Mouse (Mus musculus): ENCODE measurements around the gene Smg9. TPM values are rescaled to one million over a fixed set of nuclear protein-coding genes. Genes with fewer than 3 reads are reported as not detected.
A peak's percentile ranks its signal among the peaks of the same experiment; 100 is the strongest.

The Smg9 gene
- 30.2 and 34.8 TPM in 2 replicates for polyA plus RNA-seq (2014; fragmentation: Nextera tagmentation; extraction: Ambion mirVana)

- WGBS = under 1% methylated on average over 66 of the region's 66 CpGs
- H3K4me1 ChIP-seq (replicated peaks; ENCODE audit: control insufficient read depth, insufficient read depth, low read length) = peaks cover 43% of the 10 kb centered on the region
- peak; percentile 88 for ATAC-seq (replicated peaks; ENCODE audit: low FRiP score)
These were observed at the start of gene Smg9 for GRCm38 (mm10) chr7:24399256-24400081. TSS of gene Smg9 (plus strand) at chr7:24399619.

GRCm38 (mm10) chr7:24355646-24356045, 43.8 kb upstream of the Smg9 start:
- Histone ChIP-seq H3K4me3 (ENCODE audit: low read depth, low read length) (no peak overlapping the region), H3K4me1 (replicated peaks; ENCODE audit: control insufficient read depth, insufficient read depth, low read length) (no peaks in the 10 kb centered on the region), H3K27me3 (replicated peaks; ENCODE audit: control insufficient read depth, insufficient read depth, low read length) (peaks cover 8% of the 10 kb centered on the region; the same call in 1 of the 2 replicates), H3K36me3 (ENCODE audit: control insufficient read depth, insufficient read depth, low read length) (no peaks in the 10 kb centered on the region), H3K27ac (ENCODE audit: low read depth, low read length) (no peak overlapping the region), H3K4me2 (no peak overlapping the region), H3K9ac (ENCODE audit: low read depth, low read length) (no peak overlapping the region), H3K9me3 (ENCODE audit: control insufficient read depth, low read length) (peaks cover 6% of the 10 kb centered on the region; the same call in 1 of the 2 replicates)
- DNase-seq (ENCODE audit: low spot score) = no peak
- ATAC-seq (replicated peaks; ENCODE audit: low FRiP score) = no peak
- WGBS = 70% methylated on average over 6 of the region's 6 CpGs

More at GRCm38 (mm10) chr7:24399256-24400081, at the start of gene Smg9:
- Histone ChIP-seq H3K9me3 (ENCODE audit: control insufficient read depth, low read length) (peaks cover 2% of the 10 kb centered on the region), H3K36me3 (ENCODE audit: control insufficient read depth, insufficient read depth, low read length) (peaks cover 24% of the 10 kb centered on the region), H3K27me3 (replicated peaks; ENCODE audit: control insufficient read depth, insufficient read depth, low read length) (no peaks in the 10 kb centered on the region), H3K9ac (ENCODE audit: low read depth, low read length) (peak within 1 kb of the TSS; percentile 71), H3K4me2 (peak within 1 kb of the TSS; percentile 79), H3K27ac (ENCODE audit: low read depth, low read length) (peak within 1 kb of the TSS; percentile 93), H3K4me3 (ENCODE audit: low read depth, low read length) (peak within 1 kb of the TSS; percentile 69)
- peak; percentile 96 for DNase-seq (ENCODE audit: low spot score)

GRCm38 (mm10) chr7:24356081-24356480, 43.3 kb upstream of the Smg9 start:
- H3K4me3 ChIP-seq (ENCODE audit: low read depth, low read length) = no peak overlapping the region
- ATAC-seq (replicated peaks; ENCODE audit: low FRiP score) = no peak
- peaks cover 8% of the 10 kb centered on the region; the same call in 1 of the 2 replicates for H3K27me3 ChIP-seq (replicated peaks; ENCODE audit: control insufficient read depth, insufficient read depth, low read length)
- H3K9me3 ChIP-seq (ENCODE audit: control insufficient read depth, low read length) = peaks cover 7% of the 10 kb centered on the region; the same call in 1 of the 2 replicates
- no peak overlapping the region for H3K9ac ChIP-seq (ENCODE audit: low read depth, low read length)
- no peak for DNase-seq (ENCODE audit: low spot score)
- H3K27ac ChIP-seq (ENCODE audit: low read depth, low read length) = no peak overlapping the region
- WGBS = 68% methylated on average over 10 of the region's 10 CpGs
- no peaks in the 10 kb centered on the region for H3K4me1 ChIP-seq (replicated peaks; ENCODE audit: control insufficient read depth, insufficient read depth, low read length)
- no peaks in the 10 kb centered on the region for H3K36me3 ChIP-seq (ENCODE audit: control insufficient read depth, insufficient read depth, low read length)
- no peak overlapping the region for H3K4me2 ChIP-seq

- Histone ChIP-seq H3K4me3 (ENCODE audit: low read depth, low read length) (no peak overlapping the region), H3K36me3 (ENCODE audit: control insufficient read depth, insufficient read depth, low read length) (no peaks in the 10 kb centered on the region), H3K27me3 (replicated peaks; ENCODE audit: control insufficient read depth, insufficient read depth, low read length) (0 out of 2 replicates have a peak, but pooled peaks cover 3% of the 10 kb centered on the region), H3K4me2 (no peak overlapping the region), H3K4me1 (replicated peaks; ENCODE audit: control insufficient read depth, insufficient read depth, low read length) (no peaks in the 10 kb centered on the region), H3K9ac (ENCODE audit: low read depth, low read length) (no peak overlapping the region), H3K9me3 (ENCODE audit: control insufficient read depth, low read length) (peaks cover 8% of the 10 kb centered on the region; the same call in 1 of the 2 replicates), H3K27ac (ENCODE audit: low read depth, low read length) (no peak overlapping the region)
- DNase-seq (ENCODE audit: low spot score) = no peak
- no peak for ATAC-seq (replicated peaks; ENCODE audit: low FRiP score)
- WGBS = 41% methylated on average over 4 of the region's 4 CpGs
These were observed 41.5 kb upstream of the Smg9 start for GRCm38 (mm10) chr7:24357899-24358298.

GRCm38 (mm10) chr7:24359269-24359668, 40.1 kb upstream of the Smg9 start:
- Histone ChIP-seq H3K9me3 (ENCODE audit: control insufficient read depth, low read length) (peaks cover 8% of the 10 kb centered on the region; the same call in 1 of the 2 replicates), H3K4me3 (ENCODE audit: low read depth, low read length) (no peak overlapping the region), H3K27ac (ENCODE audit: low read depth, low read length) (no peak overlapping the region), H3K36me3 (ENCODE audit: control insufficient read depth, insufficient read depth, low read length) (no peaks in the 10 kb centered on the region), H3K4me1 (replicated peaks; ENCODE audit: control insufficient read depth, insufficient read depth, low read length) (no peaks in the 10 kb centered on the region), H3K9ac (ENCODE audit: low read depth, low read length) (no peak overlapping the region), H3K4me2 (no peak overlapping the region), H3K27me3 (replicated peaks; ENCODE audit: control insufficient read depth, insufficient read depth, low read length) (0 out of 2 replicates have a peak, but pooled peaks cover 3% of the 10 kb centered on the region)
- ATAC-seq (replicated peaks; ENCODE audit: low FRiP score) = no peak
- DNase-seq (ENCODE audit: low spot score) = no peak
- WGBS = 19% methylated on average over 9 of the region's 9 CpGs

GRCm38 (mm10) chr7:24361001-24361400, 38.4 kb upstream of the Smg9 start:
- DNase-seq (ENCODE audit: low spot score) (no peak), ATAC-seq (replicated peaks; ENCODE audit: low FRiP score) (no peak)
- no peak overlapping the region for H3K4me2 ChIP-seq
- H3K9me3 ChIP-seq (ENCODE audit: control insufficient read depth, low read length) = peaks cover 8% of the 10 kb centered on the region; the same call in 1 of the 2 replicates
- H3K4me3 ChIP-seq (ENCODE audit: low read depth, low read length) = no peak overlapping the region
- H3K36me3 ChIP-seq (ENCODE audit: control insufficient read depth, insufficient read depth, low read length) = no peaks in the 10 kb centered on the region
- 61% methylated on average over 4 of the region's 4 CpGs for WGBS
- no peak overlapping the region for H3K9ac ChIP-seq (ENCODE audit: low read depth, low read length)
- no peak overlapping the region for H3K27ac ChIP-seq (ENCODE audit: low read depth, low read length)
- H3K27me3 ChIP-seq (replicated peaks; ENCODE audit: control insufficient read depth, insufficient read depth, low read length) = no peaks in the 10 kb centered on the region
- peaks cover 3% of the 10 kb centered on the region; the same call in 1 of the 2 replicates for H3K4me1 ChIP-seq (replicated peaks; ENCODE audit: control insufficient read depth, insufficient read depth, low read length)

- no peaks in the 10 kb centered on the region for H3K36me3 ChIP-seq (ENCODE audit: control insufficient read depth, insufficient read depth, low read length)
- H3K9me3 ChIP-seq (ENCODE audit: control insufficient read depth, low read length) = 0 out of 2 replicates have a peak, but pooled peaks cover 3% of the 10 kb centered on the region
- 0 out of 2 replicates have a peak overlapping the region, but pooled peaks have one; percentile 14 for H3K4me2 ChIP-seq
- no peak overlapping the region for H3K27ac ChIP-seq (ENCODE audit: low read depth, low read length)
- no peaks in the 10 kb centered on the region for H3K27me3 ChIP-seq (replicated peaks; ENCODE audit: control insufficient read depth, insufficient read depth, low read length)
- no peak overlapping the region for H3K9ac ChIP-seq (ENCODE audit: low read depth, low read length)
- peaks cover 3% of the 10 kb centered on the region for H3K4me1 ChIP-seq (replicated peaks; ENCODE audit: control insufficient read depth, insufficient read depth, low read length)
- DNase-seq (ENCODE audit: low spot score) = no peak
- WGBS = 25% methylated on average over 6 of the region's 7 CpGs
- no peak overlapping the region for H3K4me3 ChIP-seq (ENCODE audit: low read depth, low read length)
- no peak for ATAC-seq (replicated peaks; ENCODE audit: low FRiP score)
These were observed 36.2 kb upstream of the Smg9 start for GRCm38 (mm10) chr7:24363228-24363627.

- Histone ChIP-seq H3K36me3 (ENCODE audit: control insufficient read depth, insufficient read depth, low read length) (no peaks in the 10 kb centered on the region), H3K27me3 (replicated peaks; ENCODE audit: control insufficient read depth, insufficient read depth, low read length) (no peaks in the 10 kb centered on the region), H3K9me3 (ENCODE audit: control insufficient read depth, low read length) (0 out of 2 replicates have a peak, but pooled peaks cover 3% of the 10 kb centered on the region), H3K27ac (ENCODE audit: low read depth, low read length) (no peak overlapping the region), H3K4me2 (peak overlapping the region; percentile 14; the same call in 1 of the 2 replicates), H3K4me3 (ENCODE audit: low read depth, low read length) (no peak overlapping the region), H3K9ac (ENCODE audit: low read depth, low read length) (peak overlapping the region; percentile 53; the same call in 1 of the 2 replicates), H3K4me1 (replicated peaks; ENCODE audit: control insufficient read depth, insufficient read depth, low read length) (peaks cover 3% of the 10 kb centered on the region)
- WGBS = 22% methylated on average over 10 of the region's 10 CpGs
- ATAC-seq (replicated peaks; ENCODE audit: low FRiP score) (peak; percentile 65), DNase-seq (ENCODE audit: low spot score) (no peak)
These were observed 34.6 kb upstream of the Smg9 start for GRCm38 (mm10) chr7:24364827-24365226.
